Mouse (Mus musculus): ENCODE measurements around the gene Pnpla5.

Gene Pnpla5

DNA sequence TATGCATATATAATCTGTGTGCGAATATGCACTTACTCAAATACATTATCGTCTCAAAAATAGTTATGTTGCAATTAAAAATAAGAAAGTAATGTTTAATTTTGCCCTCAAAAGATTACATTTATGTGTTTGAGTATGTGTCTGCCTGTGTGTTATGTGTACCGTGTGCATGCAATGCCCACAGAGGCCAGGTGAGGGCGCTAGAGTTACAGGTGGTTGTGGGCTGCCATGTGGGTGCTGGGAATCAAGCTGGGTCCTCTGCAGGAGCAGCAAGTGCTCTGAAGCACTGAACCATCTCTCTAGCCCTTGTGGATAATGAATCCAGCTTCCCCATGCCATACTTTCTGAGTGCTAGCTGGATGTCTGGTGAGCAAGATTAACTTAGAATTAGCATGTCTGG is 57.3 kb downstream of the Pnpla5 start:
- DNase-seq (ENCODE audit: low spot score) = no peak

- DNase-seq (ENCODE audit: low spot score) = no peak
Observed at GRCm38 (mm10) chr15:84065140-84065539, 57.8 kb downstream of the Pnpla5 start, which contains the start of gene Efcab6. Gene Efcab6 (minus strand): TSS chr15:84065379.
